Mouse (Mus musculus) hindbrain, embryonic 13.5 days (tissue): ENCODE measurements around the gene Rnf216. TPM values are rescaled to one million over a fixed set of nuclear protein-coding genes. Genes with fewer than 3 reads are reported as not detected.

ENCODE experiments used
- ATAC-seq: fragments of 200-750 bp; cut with Nextera tagmentation; 2 replicates; pipeline ENCODE4 v1.8.0; 2017; ENCODE audit warnings: moderate TSS enrichment; ENCODE audit not compliant: low FRiP score
- H3K27ac ChIP-seq: fragments of 300-500 bp; sonication (generic); 2 replicates; pipeline ENCODE4 v1.5.1; 2015; ENCODE audit warnings: inconsistent platforms, mild to moderate bottlenecking, moderate library complexity
- H3K27me3 ChIP-seq: fragments of 300-500 bp; sonication (generic); 2 replicates; pipeline ENCODE4 v1.6.1; 2015; ENCODE audit warnings: mild to moderate bottlenecking, inconsistent platforms
- H3K36me3 ChIP-seq: fragments of 300-500 bp; sonication (generic); 2 replicates; pipeline ENCODE4 v1.6.1; 2015; ENCODE audit warnings: mild to moderate bottlenecking, inconsistent platforms
- H3K4me1 ChIP-seq: fragments of 300-500 bp; sonication (generic); replicated peaks from 2 replicates; pipeline ENCODE4 v1.6.1; 2015; ENCODE audit warnings: inconsistent platforms
- H3K4me2 ChIP-seq: fragments of 300-500 bp; sonication (generic); 2 replicates; pipeline ENCODE4 v1.6.1; 2015; ENCODE audit warnings: inconsistent platforms, mild to moderate bottlenecking, moderate library complexity
- H3K4me3 ChIP-seq: fragments of 300-500 bp; sonication (generic); 2 replicates; pipeline ENCODE4 v1.5.1; 2015; ENCODE audit warnings: mild to moderate bottlenecking, inconsistent platforms
- H3K9ac ChIP-seq: fragments of 300-500 bp; sonication (generic); 2 replicates; pipeline ENCODE4 v1.6.1; 2015; ENCODE audit warnings: mild to moderate bottlenecking, inconsistent platforms
- H3K9me3 ChIP-seq: fragments of 300-500 bp; sonication (generic); 2 replicates; pipeline ENCODE4 v1.6.1; 2016; ENCODE audit warnings: inconsistent platforms
- WGBS: fragments of 180-500 bp; shearing (Covaris S2); methylation state at CpG from one replicate; pipeline ENCODE4 v1.1.7; 2015; 5-methylcytosine and 5-hydroxymethylcytosine counted together
- polyA plus RNA-seq: library from polyadenylated mRNA; unstranded; fragments of >200 nt; fragmentation: Nextera tagmentation; extraction: Ambion mirVana; gene quantifications from 2 replicates; pipeline ENCODE4 v1.2.1, GENCODE M21; 2015

Rnf216 gene
- polyA plus RNA-seq, 1 experiment from 2014 or later: 34.0 TPM

DNA sequence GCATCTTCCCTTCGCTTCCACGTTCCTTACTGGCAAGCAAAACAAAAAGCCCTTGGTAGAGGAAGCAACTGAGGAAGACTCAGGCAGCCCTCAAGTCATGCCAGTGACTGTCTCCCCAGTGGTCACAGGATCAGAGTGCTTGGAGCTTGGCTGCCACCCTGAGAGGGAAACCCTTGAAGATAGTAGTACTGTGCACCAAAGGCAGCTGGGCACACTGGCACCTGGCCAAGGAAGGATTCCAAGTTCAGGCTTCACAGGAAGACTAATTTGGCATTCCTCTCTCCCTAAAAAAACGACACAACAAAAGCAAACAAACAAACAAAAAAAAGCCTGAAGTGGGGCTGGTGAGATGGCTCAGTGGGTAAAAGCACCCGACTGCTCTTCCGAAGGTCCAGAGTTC, 124.3 kb downstream of the Rnf216 start:
- Histone ChIP-seq H3K27me3 (no peaks in the 10 kb centered on the region), H3K36me3 (peaks cover 33% of the 10 kb centered on the region), H3K9me3 (no peaks in the 10 kb centered on the region), H3K4me1 (no peaks in the 10 kb centered on the region), H3K9ac (no peak overlapping the region), H3K4me2 (no peak overlapping the region), H3K27ac (peak overlapping the region; percentile 40; the same call in 1 of the 2 replicates), H3K4me3 (no peak overlapping the region)
- ATAC-seq: no peak
- 80% methylated on average over 5 of the region's 5 CpGs for WGBS

DNA sequence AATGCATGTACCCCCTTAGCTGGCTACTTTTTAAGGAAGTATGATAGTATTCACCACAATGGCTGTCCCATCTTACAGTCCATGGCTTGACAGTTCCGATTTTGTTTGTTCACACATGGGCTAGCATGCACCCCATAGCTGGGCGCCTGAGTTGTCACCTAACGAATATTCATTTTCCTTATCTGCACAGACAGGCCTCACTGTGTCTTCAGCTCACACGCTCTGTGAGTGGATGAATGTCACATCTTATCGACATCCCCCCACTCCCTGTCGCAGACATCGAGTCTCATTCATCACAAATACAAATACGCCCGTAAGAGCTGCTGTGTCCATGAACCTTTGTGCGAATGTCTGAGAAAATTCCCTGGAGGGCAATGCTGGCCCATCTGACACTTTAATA, 128.5 kb downstream of the Rnf216 start:
- H3K36me3 ChIP-seq: no peaks in the 10 kb centered on the region

DNA sequence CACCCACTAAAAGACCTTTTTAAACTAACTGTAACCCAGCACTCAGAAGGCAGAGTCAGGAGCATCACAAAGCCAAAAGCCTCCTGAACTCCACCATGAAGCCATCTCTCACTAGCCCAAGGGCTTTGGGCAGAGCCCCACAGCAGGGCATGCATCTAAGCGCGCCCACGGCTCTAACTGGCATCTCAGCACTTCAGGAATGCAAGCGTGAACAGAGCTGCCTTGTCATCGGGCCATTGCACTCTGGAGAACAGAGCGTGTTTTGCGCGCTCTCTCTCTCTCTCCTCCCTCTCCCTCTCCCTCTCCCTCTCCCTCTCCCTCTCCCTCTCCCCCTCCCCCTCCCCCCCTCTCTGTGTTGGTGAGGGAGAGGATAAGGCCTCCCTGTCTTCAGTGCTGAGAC, 129.6 kb downstream of the Rnf216 start:
- 67% methylated on average over 8 of the region's 8 CpGs for WGBS
- ATAC-seq: no peak
- no peaks in the 10 kb centered on the region for H3K27me3 ChIP-seq
- H3K36me3 ChIP-seq: no peaks in the 10 kb centered on the region
- no peaks in the 10 kb centered on the region for H3K4me1 ChIP-seq
- no peaks in the 10 kb centered on the region for H3K9me3 ChIP-seq
- no peak overlapping the region for H3K27ac ChIP-seq
- H3K4me2 ChIP-seq: no peak overlapping the region
- H3K9ac ChIP-seq: no peak overlapping the region
- no peak overlapping the region for H3K4me3 ChIP-seq

More for the DNA sequence above, 128.5 kb downstream of the Rnf216 start:
- H3K27ac ChIP-seq: no peak overlapping the region
- no peaks in the 10 kb centered on the region for H3K27me3 ChIP-seq
- ATAC-seq: no peak
- WGBS: 62% methylated on average over 10 of the region's 10 CpGs
- no peak overlapping the region for H3K4me3 ChIP-seq
- no peak overlapping the region for H3K9ac ChIP-seq
- H3K4me1 ChIP-seq: no peaks in the 10 kb centered on the region
- no peak overlapping the region for H3K4me2 ChIP-seq
- H3K9me3 ChIP-seq: no peaks in the 10 kb centered on the region

- Histone ChIP-seq H3K27me3 (no peaks in the 10 kb centered on the region), H3K9ac (no peak overlapping the region), H3K4me1 (peaks cover 5% of the 10 kb centered on the region; the same call in 1 of the 2 replicates), H3K27ac (no peak overlapping the region), H3K36me3 (no peaks in the 10 kb centered on the region), H3K4me2 (no peak overlapping the region), H3K9me3 (no peaks in the 10 kb centered on the region), H3K4me3 (no peak overlapping the region)
- WGBS: 84% methylated on average over 16 of the region's 16 CpGs
- no peak for ATAC-seq
Observed at GRCm38 (mm10) chr5:142982046-142982801, 130.6 kb downstream of the Rnf216 start.

DNA sequence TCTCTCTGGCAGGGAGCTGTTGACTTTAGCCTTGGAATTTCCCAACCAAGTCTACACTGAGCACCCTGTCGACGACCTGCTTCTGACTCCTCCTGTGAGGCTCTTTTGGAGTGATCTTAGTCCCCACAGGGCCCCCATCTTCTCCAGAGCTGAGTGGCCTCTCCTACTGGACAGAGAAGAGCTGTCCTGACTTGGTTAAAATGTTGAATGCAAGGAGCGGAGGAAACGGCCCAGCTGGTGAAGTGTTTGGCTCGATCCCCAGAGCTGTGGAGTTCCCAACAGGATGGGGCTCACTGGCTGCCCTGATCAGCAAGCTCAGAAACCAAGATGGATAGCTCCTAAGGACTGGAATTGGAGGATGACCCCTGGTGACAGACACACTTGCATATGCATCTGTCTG, 136.3 kb downstream of the Rnf216 start:
- peaks cover 30% of the 10 kb centered on the region for H3K4me1 ChIP-seq
- 53% methylated on average over 5 of the region's 5 CpGs for WGBS
- peak overlapping the region; percentile 40; the same call in 1 of the 2 replicates for H3K27ac ChIP-seq
- H3K9ac ChIP-seq: no peak overlapping the region
- H3K9me3 ChIP-seq: no peaks in the 10 kb centered on the region
- H3K4me2 ChIP-seq: no peak overlapping the region
- no peak overlapping the region for H3K4me3 ChIP-seq
- no peaks in the 10 kb centered on the region for H3K27me3 ChIP-seq
- H3K36me3 ChIP-seq: peaks cover 28% of the 10 kb centered on the region
- no peak for ATAC-seq

GRCm38 (mm10) chr5:142974598-142975121, 138.1 kb downstream of the Rnf216 start:
- ATAC-seq: peak; percentile 87
- WGBS: 8% methylated on average over 18 of the region's 18 CpGs
- 0 out of 2 replicates have a peak overlapping the region, but pooled peaks have one; percentile 19 for H3K9ac ChIP-seq

GRCm38 (mm10) chr5:142973971-142974370, 138.8 kb downstream of the Rnf216 start:
- no peaks in the 10 kb centered on the region for H3K9me3 ChIP-seq
- ATAC-seq: no peak
- H3K9ac ChIP-seq: no peak overlapping the region
- H3K4me2 ChIP-seq: no peak overlapping the region
- no peaks in the 10 kb centered on the region for H3K27me3 ChIP-seq
- peaks cover 54% of the 10 kb centered on the region for H3K36me3 ChIP-seq
- H3K4me1 ChIP-seq: peaks cover 30% of the 10 kb centered on the region
- no peak overlapping the region for H3K4me3 ChIP-seq
- 57% methylated on average over 3 of the region's 3 CpGs for WGBS
- peak overlapping the region; percentile 69; the same call in 1 of the 2 replicates for H3K27ac ChIP-seq

More at GRCm38 (mm10) chr5:142974598-142975121, 138.1 kb downstream of the Rnf216 start:
- Histone ChIP-seq H3K36me3 (peaks cover 47% of the 10 kb centered on the region), H3K4me1 (peaks cover 30% of the 10 kb centered on the region), H3K4me3 (0 out of 2 replicates have a peak overlapping the region, but pooled peaks have one; percentile 7), H3K9me3 (no peaks in the 10 kb centered on the region), H3K4me2 (peak overlapping the region; percentile 33), H3K27me3 (no peaks in the 10 kb centered on the region), H3K27ac (peak overlapping the region; percentile 69)

- Histone ChIP-seq H3K27ac (no peak overlapping the region), H3K27me3 (no peaks in the 10 kb centered on the region), H3K36me3 (peaks cover 69% of the 10 kb centered on the region), H3K4me2 (no peak overlapping the region), H3K4me1 (peaks cover 47% of the 10 kb centered on the region), H3K9ac (no peak overlapping the region), H3K4me3 (no peak overlapping the region), H3K9me3 (no peaks in the 10 kb centered on the region)
- ATAC-seq: no peak
- 93% methylated on average over 14 of the region's 14 CpGs for WGBS
Observed at GRCm38 (mm10) chr5:142968411-142968810, 144.4 kb downstream of the Rnf216 start.

DNA sequence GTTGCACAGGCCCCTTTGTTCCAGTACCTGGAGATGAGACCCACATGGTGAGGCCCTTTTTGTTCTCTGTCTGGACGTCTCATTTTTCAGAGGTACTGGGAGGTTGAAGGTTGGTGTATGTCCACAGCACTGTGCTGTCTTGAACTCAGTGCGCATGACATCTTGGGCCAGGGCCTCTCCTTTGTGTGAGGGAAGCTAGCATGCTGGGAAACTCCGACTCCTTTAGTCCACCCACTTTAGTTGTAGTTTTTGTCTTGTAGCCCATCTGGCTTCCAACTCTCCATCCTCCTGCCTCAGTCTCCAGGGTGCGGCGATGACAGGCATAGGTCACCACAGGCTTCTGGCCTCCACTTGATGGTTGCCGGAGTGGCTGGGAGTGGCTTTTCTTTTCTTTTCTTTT, 148.1 kb downstream of the Rnf216 start:
- no peak for ATAC-seq
- H3K4me2 ChIP-seq: peak overlapping the region; percentile 100
- H3K4me3 ChIP-seq: peak overlapping the region; percentile 100
- H3K36me3 ChIP-seq: peaks cover 32% of the 10 kb centered on the region
- no peaks in the 10 kb centered on the region for H3K27me3 ChIP-seq
- peaks cover 60% of the 10 kb centered on the region for H3K4me1 ChIP-seq
- peak overlapping the region; percentile 100 for H3K9ac ChIP-seq
- no peaks in the 10 kb centered on the region for H3K9me3 ChIP-seq
- peak overlapping the region; percentile 98 for H3K27ac ChIP-seq
- WGBS: 38% methylated on average over 6 of the region's 6 CpGs

DNA sequence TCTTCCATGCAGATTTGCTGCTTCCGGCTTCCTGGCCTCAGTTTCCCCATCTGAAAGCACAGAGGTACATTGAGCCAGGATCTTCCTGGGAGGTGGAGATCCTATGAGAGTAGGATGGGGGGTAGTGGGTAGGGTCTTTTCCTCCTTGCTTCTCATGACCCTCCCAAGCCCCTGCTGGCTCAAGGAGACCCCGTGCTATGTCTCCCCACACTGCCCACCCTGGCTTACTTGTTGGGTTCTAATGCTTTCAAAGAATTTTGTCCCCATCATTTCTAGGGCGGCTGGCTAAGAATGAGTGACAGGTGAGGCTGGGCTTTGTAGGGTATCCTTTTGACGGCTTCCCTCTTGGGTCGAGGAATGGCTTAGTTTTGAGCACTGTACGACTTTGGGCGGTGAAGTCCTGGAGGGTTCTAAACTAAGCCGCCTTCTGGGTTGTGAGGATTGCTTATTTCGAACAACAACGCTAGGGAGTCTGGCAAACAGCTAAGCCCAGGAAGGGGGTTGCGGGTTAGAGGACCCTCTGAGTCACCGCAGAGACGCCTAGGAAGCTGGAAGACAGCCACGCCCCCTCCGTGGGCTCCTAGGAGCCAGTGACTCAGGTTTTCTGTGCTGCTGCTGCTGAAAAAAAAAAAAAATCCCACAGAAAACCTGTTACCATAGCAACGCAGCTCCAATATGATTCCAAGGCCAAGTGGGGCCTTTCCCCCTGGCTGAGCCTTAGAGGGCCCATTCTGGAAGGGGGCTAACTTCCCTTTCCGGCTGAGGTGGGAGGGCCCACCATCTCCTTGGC, 148.9 kb downstream of the Rnf216 start:
- ATAC-seq: no peak
- WGBS: 25% methylated on average over 17 of the region's 17 CpGs
- no peaks in the 10 kb centered on the region for H3K9me3 ChIP-seq
- peaks cover 61% of the 10 kb centered on the region for H3K4me1 ChIP-seq
- peak overlapping the region; percentile 100 for H3K9ac ChIP-seq
- H3K4me3 ChIP-seq: peak overlapping the region; percentile 100
- peak overlapping the region; percentile 98 for H3K27ac ChIP-seq
- H3K36me3 ChIP-seq: peaks cover 24% of the 10 kb centered on the region
- H3K4me2 ChIP-seq: peak overlapping the region; percentile 100
- no peaks in the 10 kb centered on the region for H3K27me3 ChIP-seq

GRCm38 (mm10) chr5:142963003-142963704, 149.6 kb downstream of the Rnf216 start:
- Histone ChIP-seq H3K36me3 (peaks cover 19% of the 10 kb centered on the region), H3K9me3 (no peaks in the 10 kb centered on the region), H3K27me3 (no peaks in the 10 kb centered on the region), H3K9ac (peak overlapping the region; percentile 100), H3K4me2 (peak overlapping the region; percentile 100), H3K4me3 (peak overlapping the region; percentile 100), H3K27ac (peak overlapping the region; percentile 98), H3K4me1 (peaks cover 58% of the 10 kb centered on the region)
- WGBS: 7% methylated on average over 13 of the region's 13 CpGs
- ATAC-seq: 0 out of 2 replicates have a peak, but pooled peaks have one; percentile 5
